In the genomic region with DNA sequence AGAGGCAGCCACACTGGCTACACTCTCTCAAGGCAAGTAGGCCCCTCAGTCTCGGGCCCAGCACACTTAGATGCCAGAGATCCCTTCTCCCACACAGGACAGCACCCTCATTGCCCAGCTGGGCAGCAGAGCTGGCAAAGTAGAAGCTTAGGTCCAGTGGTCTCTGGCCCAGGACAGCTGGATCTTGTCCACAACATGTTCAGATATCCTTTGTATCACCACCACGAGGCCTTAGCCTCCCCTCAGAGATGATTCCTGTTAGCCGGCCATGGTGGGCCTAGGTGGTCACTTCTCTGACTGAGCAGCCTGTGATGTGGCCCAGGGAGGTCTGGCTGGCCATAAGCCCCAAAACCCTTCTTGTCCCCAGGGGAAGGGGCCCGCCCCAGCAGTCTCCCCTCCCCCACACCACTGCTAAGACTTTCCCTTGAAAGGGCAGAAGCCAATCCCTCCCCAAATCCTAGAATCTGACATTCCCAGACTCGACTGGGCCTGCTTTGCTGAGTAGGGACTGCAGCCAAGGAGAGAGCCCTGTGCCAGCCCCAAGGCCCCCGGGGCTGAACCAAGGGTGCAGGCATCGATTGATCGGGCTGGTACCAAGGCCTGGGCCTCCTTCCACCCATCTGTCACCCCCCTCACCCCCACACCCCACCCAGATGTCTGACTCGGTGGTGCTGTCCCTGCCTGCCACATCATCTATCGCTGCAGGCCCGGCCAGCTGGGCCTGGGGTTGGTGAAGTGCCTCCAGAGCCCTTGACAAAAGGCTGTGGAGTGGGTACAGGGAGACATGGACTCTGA, we compare ENCODE assay signal across 7 mouse cellular contexts. TPM values are rescaled to one million over a fixed set of nuclear protein-coding genes. Genes with fewer than 3 reads are reported as not detected.
DNase-seq lines count a peak whose midpoint lies in the region; ATAC-seq and TF ChIP-seq lines count a peak whose summit lies in the region.

No protein-coding gene starts in this region.

- peak overlapping the region; percentile 3; the same call in 1 of the 2 replicates for H3K4me3 ChIP-seq in liver, adult 2 months (ENCODE audit: insufficient read depth, low read depth, low read length)
- no peak overlapping the region for H3K4me3 ChIP-seq in embryonic facial prominence, embryonic 15.5 days (replicated peaks)
- no peak overlapping the region for H3K4me3 ChIP-seq in hindbrain, postnatal 0 days (ENCODE audit: low read length)
- peak overlapping the region; percentile 28 for H3K4me3 ChIP-seq in small intestine, adult 2 months (ENCODE audit: low read depth, low read length)

- TF ChIP-seq CTCF in liver, adult 2 months (IDR thresholded peaks at IDR 0.05; ENCODE audit: low read depth, low read length): no peak
- TF ChIP-seq CTCF in hindbrain, postnatal 0 days (IDR thresholded peaks at IDR 0.05; ENCODE audit: low read depth): no peak
- TF ChIP-seq CTCF in small intestine, adult 2 months (IDR thresholded peaks at IDR 0.05; ENCODE audit: extremely low read depth, insufficient read length, insufficient replicate concordance, low read depth, low read length): no peak

- no peak for TF ChIP-seq POLR2A in liver, adult 2 months (IDR thresholded peaks at IDR 0.05; ENCODE audit: extremely low read depth, insufficient read depth, low read length)
- TF ChIP-seq POLR2A in small intestine, adult 2 months (IDR thresholded peaks at IDR 0.05; ENCODE audit: low read depth, low read length): no peak

- no peaks in the 10 kb centered on the region for H3K36me3 ChIP-seq in liver, adult 2 months (ENCODE audit: control insufficient read depth, insufficient read depth, low read length)
- H3K36me3 ChIP-seq in embryonic facial prominence, embryonic 15.5 days: no peaks in the 10 kb centered on the region
- H3K36me3 ChIP-seq in hindbrain, postnatal 0 days (ENCODE audit: insufficient read depth, low read length): no peaks in the 10 kb centered on the region
- no peaks in the 10 kb centered on the region for H3K36me3 ChIP-seq in small intestine, adult 2 months (ENCODE audit: control insufficient read depth, insufficient read depth, low read length)

- no peaks in the 10 kb centered on the region for H3K9me3 ChIP-seq in embryonic facial prominence, embryonic 15.5 days (replicated peaks)
- no peaks in the 10 kb centered on the region for H3K9me3 ChIP-seq in hindbrain, postnatal 0 days (ENCODE audit: low read length)

- no peaks in the 10 kb centered on the region for H3K79me2 ChIP-seq in liver, adult 2 months (ENCODE audit: control insufficient read depth, insufficient read depth, low read length)

- peak overlapping the region; percentile 19 for H3K4me2 ChIP-seq in embryonic facial prominence, embryonic 15.5 days (replicated peaks)
- no peak overlapping the region for H3K4me2 ChIP-seq in hindbrain, postnatal 0 days (ENCODE audit: low read depth, low read length)

- peak overlapping the region; percentile 20 for H3K27ac ChIP-seq in liver, adult 2 months (replicated peaks; ENCODE audit: insufficient read depth, low read depth, low read length)
- H3K27ac ChIP-seq in embryonic facial prominence, embryonic 15.5 days (replicated peaks): peak overlapping the region; percentile 48; the same call in 1 of the 2 replicates
- H3K27ac ChIP-seq in hindbrain, postnatal 0 days: peak overlapping the region; percentile 36; the same call in 1 of the 2 replicates
- peak overlapping the region; percentile 62; the same call in 1 of the 2 replicates for H3K27ac ChIP-seq in small intestine, adult 2 months (ENCODE audit: insufficient read depth, low read depth, low read length)

- no peak for ATAC-seq in embryonic facial prominence, embryonic 15.5 days (ENCODE audit: insufficient number of reproducible peaks, low FRiP score, low TSS enrichment, low read depth)
- no peak for ATAC-seq in hindbrain, postnatal 0 days
- no peak for ATAC-seq in activated CD4-positive, CD25-positive, alpha-beta regulatory T cell, adult 4 months

- WGBS in liver, adult 2 months: 57% methylated on average over 11 of the region's 11 CpGs
- WGBS in embryonic facial prominence, embryonic 15.5 days: 40% methylated on average over 11 of the region's 11 CpGs
- WGBS in hindbrain, postnatal 0 days: 37% methylated on average over 11 of the region's 11 CpGs
- 72% methylated on average over 11 of the region's 11 CpGs for WGBS in small intestine, adult 2 months

- H3K4me1 ChIP-seq in liver, adult 2 months (ENCODE audit: control insufficient read depth, insufficient read depth, low read length): peaks cover 6% of the 10 kb centered on the region
- peaks cover 50% of the 10 kb centered on the region for H3K4me1 ChIP-seq in embryonic facial prominence, embryonic 15.5 days
- H3K4me1 ChIP-seq in hindbrain, postnatal 0 days (ENCODE audit: insufficient read depth, low read length): 0 out of 2 replicates have a peak, but pooled peaks cover 6% of the 10 kb centered on the region
- H3K4me1 ChIP-seq in small intestine, adult 2 months (ENCODE audit: control insufficient read depth, insufficient read depth, insufficient read length, low read length): peaks cover 17% of the 10 kb centered on the region

- DNase-seq in liver, adult 2 months (ENCODE audit: extremely low read depth, low read depth, low spot score): no peak
- no peak for DNase-seq in liver
- DNase-seq in hindbrain, postnatal 0 days (ENCODE audit: low spot score): peak; percentile 25
- no peak for DNase-seq in gastrocnemius, postnatal 4 days (ENCODE audit: low spot score in 2 of 2)

- no peaks in the 10 kb centered on the region for H3K27me3 ChIP-seq in liver, adult 2 months (ENCODE audit: control insufficient read depth, insufficient read depth, low read length)
- no peaks in the 10 kb centered on the region for H3K27me3 ChIP-seq in embryonic facial prominence, embryonic 15.5 days
- no peaks in the 10 kb centered on the region for H3K27me3 ChIP-seq in hindbrain, postnatal 0 days (ENCODE audit: insufficient read depth, low read length)
- H3K27me3 ChIP-seq in small intestine, adult 2 months (ENCODE audit: control insufficient read depth, insufficient read depth, low read length): no peaks in the 10 kb centered on the region

- no peak overlapping the region for H3K9ac ChIP-seq in liver, adult 2 months (ENCODE audit: low read depth, low read length)
- H3K9ac ChIP-seq in embryonic facial prominence, embryonic 15.5 days: no peak overlapping the region
- H3K9ac ChIP-seq in hindbrain, postnatal 0 days (replicated peaks; ENCODE audit: low read length): no peak overlapping the region

RNA-seq across cellular contexts. Expression of gene Ppp1r14a, which starts 1.8 kb away (rescaled TPM):
- 1.0 and 1.7 TPM in 2 replicates for total RNA-seq in liver, adult 2 months (2014; rRNA removed)
- polyA plus RNA-seq in liver, adult 2 months (2012; rRNA removed): 5.0 and 11.3 TPM in 2 replicates
- 17.3 and 18.1 TPM in 2 replicates for polyA plus RNA-seq in embryonic facial prominence, embryonic 15.5 days (2015; fragmentation: Nextera tagmentation; extraction: Ambion mirVana)
- total RNA-seq in hindbrain, postnatal 0 days (2014; rRNA removed): 3.4 and 8.4 TPM in 2 replicates
- polyA plus RNA-seq in hindbrain, postnatal 0 days (2015; fragmentation: Nextera tagmentation; extraction: Ambion mirVana): 3.2 and 3.4 TPM in 2 replicates
- 34.1 and 57.4 TPM in 2 replicates for polyA plus RNA-seq in small intestine, adult 2 months (2012; rRNA removed)
- total RNA-seq in gastrocnemius, postnatal 4 days (2021): 10 to 100 TPM; 16.0 to 16.9 TPM
- not detected for polyA plus RNA-seq in activated CD4-positive, CD25-positive, alpha-beta regulatory T cell, adult 4 months (2017; shearing (Covaris generic))

RNA-seq across cellular contexts. Expression of gene Spint2, which starts 9.2 kb away (rescaled TPM):
- total RNA-seq in liver, adult 2 months (2014; rRNA removed): 24.8 and 28.9 TPM in 2 replicates
- 120 and 133 TPM in 2 replicates for polyA plus RNA-seq in liver, adult 2 months (2012; rRNA removed)
- polyA plus RNA-seq in embryonic facial prominence, embryonic 15.5 days (2015; fragmentation: Nextera tagmentation; extraction: Ambion mirVana): 212 and 261 TPM in 2 replicates
- 33.4 and 38.6 TPM in 2 replicates for total RNA-seq in hindbrain, postnatal 0 days (2014; rRNA removed)
- polyA plus RNA-seq in hindbrain, postnatal 0 days (2015; fragmentation: Nextera tagmentation; extraction: Ambion mirVana): 123 and 133 TPM in 2 replicates
- polyA plus RNA-seq in small intestine, adult 2 months (2012; rRNA removed): 663 and 1,754 TPM in 2 replicates
- 1 to 10 TPM; 7.3 to 9.6 TPM for total RNA-seq in gastrocnemius, postnatal 4 days (2021)
- 10 to 100 TPM; 66.6 to 70.2 TPM for polyA plus RNA-seq in activated CD4-positive, CD25-positive, alpha-beta regulatory T cell, adult 4 months (2017; shearing (Covaris generic))

RNA-seq across cellular contexts. Expression of gene Dpf1, which starts 12.9 kb away (rescaled TPM):
- total RNA-seq in liver, adult 2 months (2014; rRNA removed): 0.13 TPM in 1 of 2 replicates, not detected in the other
- polyA plus RNA-seq in liver, adult 2 months (2012; rRNA removed): 0.05 and 0.28 TPM in 2 replicates
- 14.4 and 20.4 TPM in 2 replicates for polyA plus RNA-seq in embryonic facial prominence, embryonic 15.5 days (2015; fragmentation: Nextera tagmentation; extraction: Ambion mirVana)
- 131 and 158 TPM in 2 replicates for total RNA-seq in hindbrain, postnatal 0 days (2014; rRNA removed)
- polyA plus RNA-seq in hindbrain, postnatal 0 days (2015; fragmentation: Nextera tagmentation; extraction: Ambion mirVana): 105 and 111 TPM in 2 replicates
- polyA plus RNA-seq in small intestine, adult 2 months (2012; rRNA removed): 0.47 and 0.53 TPM in 2 replicates
- 1 to 10 TPM; 4.3 TPM for total RNA-seq in gastrocnemius, postnatal 4 days (2021)
- not detected for polyA plus RNA-seq in activated CD4-positive, CD25-positive, alpha-beta regulatory T cell, adult 4 months (2017; shearing (Covaris generic))

RNA-seq across cellular contexts. Expression of gene 2200002D01Rik, which starts 42.6 kb away (rescaled TPM):
- total RNA-seq in liver, adult 2 months (2014; rRNA removed): 2.3 and 6.9 TPM in 2 replicates
- polyA plus RNA-seq in liver, adult 2 months (2012; rRNA removed): 5.2 and 7.4 TPM in 2 replicates
- 11.5 and 12.2 TPM in 2 replicates for polyA plus RNA-seq in embryonic facial prominence, embryonic 15.5 days (2015; fragmentation: Nextera tagmentation; extraction: Ambion mirVana)
- total RNA-seq in hindbrain, postnatal 0 days (2014; rRNA removed): not detected in 2 replicates
- polyA plus RNA-seq in hindbrain, postnatal 0 days (2015; fragmentation: Nextera tagmentation; extraction: Ambion mirVana): 0.91 and 1.4 TPM in 2 replicates
- 287 and 852 TPM in 2 replicates for polyA plus RNA-seq in small intestine, adult 2 months (2012; rRNA removed)
- total RNA-seq in gastrocnemius, postnatal 4 days (2021): 1 to 10 TPM in 1 of 2 experiments, under 1 TPM in 1; 0.81 to 1.9 TPM
- 1 to 10 TPM; 2.7 to 3.6 TPM for polyA plus RNA-seq in activated CD4-positive, CD25-positive, alpha-beta regulatory T cell, adult 4 months (2017; shearing (Covaris generic))

RNA-seq across cellular contexts. Expression of gene Yif1b, which starts 52.8 kb away (rescaled TPM):
- 40.7 and 59.9 TPM in 2 replicates for total RNA-seq in liver, adult 2 months (2014; rRNA removed)
- polyA plus RNA-seq in liver, adult 2 months (2012; rRNA removed): 132 and 143 TPM in 2 replicates
- polyA plus RNA-seq in embryonic facial prominence, embryonic 15.5 days (2015; fragmentation: Nextera tagmentation; extraction: Ambion mirVana): 121 TPM in 2 replicates
- total RNA-seq in hindbrain, postnatal 0 days (2014; rRNA removed): 125 and 131 TPM in 2 replicates
- 122 and 130 TPM in 2 replicates for polyA plus RNA-seq in hindbrain, postnatal 0 days (2015; fragmentation: Nextera tagmentation; extraction: Ambion mirVana)
- 41.8 and 49.8 TPM in 2 replicates for polyA plus RNA-seq in small intestine, adult 2 months (2012; rRNA removed)
- total RNA-seq in gastrocnemius, postnatal 4 days (2021): 10 to 100 TPM; 57.3 to 58.5 TPM
- 10 to 100 TPM; 57.6 to 73.2 TPM for polyA plus RNA-seq in activated CD4-positive, CD25-positive, alpha-beta regulatory T cell, adult 4 months (2017; shearing (Covaris generic))

Comparison
In these comparisons a context has a peak if more than half of its experiments do, and no peak if none do; other contexts are left out.
1. H3K4me3 ChIP-seq: peak in liver, adult 2 months (single experiment) and small intestine, adult 2 months (single experiment); none in embryonic facial prominence, embryonic 15.5 days (single experiment) and hindbrain, postnatal 0 days (single experiment).
2. RNA of gene Dpf1, which starts 12.9 kb away (polyA plus RNA-seq): 105 to 111 TPM in hindbrain, postnatal 0 days and 14.4 to 20.4 TPM in embryonic facial prominence, embryonic 15.5 days; 0.47 to 0.53 TPM in small intestine, adult 2 months, 0.05 to 0.28 TPM in liver, adult 2 months and not detected in activated CD4-positive, CD25-positive, alpha-beta regulatory T cell, adult 4 months; every median in the first group is over 10 times any median in the second.
3. Peak in every context shown above with its lines, with median percentiles within 50 percentile points of each other: H3K27ac ChIP-seq.